Mouse (Mus musculus) frontal cortex, postnatal 36 days (tissue): ENCODE results near the gene Rhd.
A peak's percentile ranks its signal among the peaks of the same experiment; 100 is the strongest.

Experiments
- DNase-seq, 2 experiments: peaks; one replicate each; pipeline ENCODE4 v3.0.0; 2022; ENCODE audit warnings: low spot score in 2 of 2

Gene Rhd

DNA sequence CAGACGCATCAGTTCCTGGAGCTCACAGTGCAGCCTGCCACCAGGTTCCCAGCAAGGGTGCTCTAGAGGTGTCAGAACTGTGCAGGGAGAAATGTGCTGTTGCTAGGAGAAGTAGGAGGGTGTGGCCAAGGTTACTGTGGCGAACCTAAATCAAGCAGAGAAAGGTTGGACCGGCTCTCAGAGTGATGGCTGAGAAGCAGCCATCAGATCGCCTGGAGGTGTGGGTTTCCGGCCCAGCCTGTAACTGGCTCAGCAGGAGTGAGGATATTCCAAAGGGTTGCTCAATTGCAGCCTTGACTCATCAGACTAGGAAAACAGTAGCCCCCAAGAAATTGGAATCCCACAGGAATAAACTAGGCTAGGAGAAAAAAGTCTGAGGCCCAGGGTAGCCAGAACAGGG, 7.8 kb upstream of the Rhd start:
- DNase-seq, result no peak

DNA sequence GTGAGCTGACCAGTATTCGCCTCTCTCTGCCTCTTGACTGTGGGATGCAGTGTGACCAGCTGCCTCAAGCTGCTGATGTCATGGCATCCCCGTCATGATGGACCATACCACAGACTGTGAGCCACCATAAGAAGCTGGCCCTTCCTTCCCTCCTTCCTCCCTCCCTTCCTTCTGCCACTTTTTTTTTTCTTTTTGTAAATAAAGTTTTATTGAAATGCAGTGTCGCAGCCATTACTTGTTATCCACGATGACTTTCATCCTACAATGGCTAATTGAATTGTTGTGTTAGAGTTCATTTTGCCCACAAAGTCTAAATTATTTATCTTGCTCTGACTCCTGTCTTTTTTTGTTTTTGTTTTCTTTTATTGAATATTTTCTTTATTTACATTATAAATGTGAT, 5.8 kb upstream of the Rhd start:
- DNase-seq, result no peak

GRCm38 (mm10) chr4:134861884-134862283, 2.5 kb upstream of the Rhd start:
- no peak for DNase-seq

DNA sequence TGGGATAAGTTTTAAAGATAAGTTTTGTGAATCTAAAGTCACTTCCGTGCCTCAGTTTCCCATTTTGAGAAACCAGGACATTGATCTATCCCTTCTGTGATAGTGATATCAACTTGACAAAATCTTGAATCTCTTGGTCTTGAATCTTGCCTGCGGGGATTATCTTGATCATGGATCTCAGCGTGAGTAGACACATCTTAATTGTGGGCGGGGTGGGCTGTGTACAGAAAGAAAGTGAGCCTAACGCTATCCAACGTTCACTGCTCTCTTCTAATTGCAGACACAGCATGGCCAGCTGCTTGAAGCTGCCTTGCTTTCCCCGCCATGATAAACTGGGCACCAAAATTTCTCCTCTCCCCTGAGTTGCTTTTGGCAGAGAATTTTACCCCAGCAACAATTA, 1.3 kb upstream of the Rhd start:
- DNase-seq, result no peak

- no peak for DNase-seq
Measured at GRCm38 (mm10) chr4:134865340-134865739, 1.0 kb downstream of the Rhd start.

DNA sequence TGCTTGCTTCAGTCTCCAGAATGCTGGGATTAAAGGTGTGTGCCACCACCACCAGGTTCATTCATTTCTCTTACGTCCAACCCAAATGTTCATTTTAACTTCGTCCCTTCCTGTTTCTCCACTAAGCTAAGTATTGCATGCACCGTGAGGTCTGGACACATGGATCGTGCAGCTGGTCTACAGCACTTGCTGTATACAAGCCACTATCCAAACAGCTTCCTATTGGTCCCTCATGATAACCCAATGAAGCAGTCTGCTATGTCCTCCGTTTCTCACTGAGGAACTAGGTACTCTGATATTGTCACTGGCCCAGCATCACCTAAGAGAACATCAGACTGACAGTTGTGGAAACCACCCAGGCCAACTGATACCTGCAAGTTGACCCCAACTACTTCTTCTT, 1.5 kb downstream of the Rhd start:
- DNase-seq, result no peak

DNA sequence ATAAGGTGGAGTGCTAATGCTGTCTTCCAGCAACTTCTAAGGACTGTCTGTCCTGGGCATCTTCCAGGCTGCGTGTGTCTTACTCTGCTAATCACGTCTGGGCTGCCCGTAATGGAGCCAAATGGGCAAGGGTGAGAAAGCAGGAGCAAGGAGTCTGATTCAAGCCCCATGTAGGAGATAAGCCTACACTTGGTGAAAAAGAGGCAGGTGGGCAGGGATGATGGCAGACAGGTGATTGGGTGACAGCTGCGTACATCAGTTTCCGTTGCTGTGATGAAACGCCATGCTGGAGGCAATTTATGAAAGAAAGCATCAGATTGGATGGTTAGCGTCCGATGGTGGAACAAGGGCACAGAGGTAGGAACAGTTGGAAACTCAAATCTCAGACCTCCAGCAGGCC, 2.9 kb downstream of the Rhd start:
- DNase-seq, result no peak

DNA sequence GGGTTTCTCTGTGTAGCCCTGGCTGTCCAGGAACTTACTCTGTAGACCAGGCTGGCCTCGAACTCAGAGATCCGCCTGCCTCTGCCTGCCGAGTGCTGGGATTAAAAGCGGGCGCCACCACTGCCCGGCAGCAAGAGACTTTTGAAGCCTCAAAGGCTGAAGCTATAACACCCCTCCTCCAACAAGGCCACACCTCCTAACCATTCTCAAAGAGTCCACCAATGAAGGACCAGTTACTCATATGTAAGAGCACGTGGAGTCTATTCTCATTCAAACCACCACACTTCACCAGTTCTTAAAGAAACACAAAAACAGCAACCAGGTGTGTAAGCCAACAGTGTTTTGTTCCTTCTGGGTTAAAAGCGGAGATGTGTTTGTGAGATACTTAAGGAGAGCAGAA, 3.3 kb downstream of the Rhd start:
- DNase-seq, result no peak

- DNase-seq, result no peak
Measured at GRCm38 (mm10) chr4:134868065-134868464, 3.7 kb downstream of the Rhd start.

- no peak for DNase-seq
Measured at GRCm38 (mm10) chr4:134868490-134868889, 4.2 kb downstream of the Rhd start.

DNA sequence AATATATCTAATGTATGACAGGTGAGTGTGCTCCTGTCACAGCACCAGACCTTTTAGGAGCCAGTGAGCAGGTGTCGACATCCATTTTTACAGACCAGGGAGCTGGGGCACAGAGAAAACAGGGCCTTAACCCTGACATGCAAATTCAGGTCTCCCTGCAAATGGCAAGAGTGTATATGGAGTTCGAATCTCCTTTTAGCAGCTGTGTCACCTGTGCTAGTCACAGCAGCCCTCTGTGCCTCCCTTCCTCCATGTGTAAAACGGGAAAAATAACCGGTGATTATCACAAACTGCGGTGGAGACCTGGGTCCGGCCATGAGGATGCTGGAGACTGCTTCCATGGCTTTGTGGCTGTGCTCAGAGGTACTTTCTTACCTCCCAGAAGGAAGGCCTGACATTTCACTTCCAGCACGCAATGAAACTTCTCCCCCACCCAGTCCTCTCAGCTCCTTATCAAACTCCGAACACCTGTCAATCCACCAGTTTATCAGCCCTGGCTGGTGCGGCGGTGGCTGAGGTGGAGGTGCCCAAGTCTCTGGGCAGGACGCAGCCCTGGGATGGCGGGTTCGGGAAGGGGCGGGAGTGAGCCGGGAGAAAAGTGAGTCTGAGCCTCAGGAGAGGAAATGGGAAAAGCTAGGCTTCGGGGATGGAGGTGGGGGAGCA, 4.9 kb downstream of the Rhd start:
- no peak for DNase-seq

DNA sequence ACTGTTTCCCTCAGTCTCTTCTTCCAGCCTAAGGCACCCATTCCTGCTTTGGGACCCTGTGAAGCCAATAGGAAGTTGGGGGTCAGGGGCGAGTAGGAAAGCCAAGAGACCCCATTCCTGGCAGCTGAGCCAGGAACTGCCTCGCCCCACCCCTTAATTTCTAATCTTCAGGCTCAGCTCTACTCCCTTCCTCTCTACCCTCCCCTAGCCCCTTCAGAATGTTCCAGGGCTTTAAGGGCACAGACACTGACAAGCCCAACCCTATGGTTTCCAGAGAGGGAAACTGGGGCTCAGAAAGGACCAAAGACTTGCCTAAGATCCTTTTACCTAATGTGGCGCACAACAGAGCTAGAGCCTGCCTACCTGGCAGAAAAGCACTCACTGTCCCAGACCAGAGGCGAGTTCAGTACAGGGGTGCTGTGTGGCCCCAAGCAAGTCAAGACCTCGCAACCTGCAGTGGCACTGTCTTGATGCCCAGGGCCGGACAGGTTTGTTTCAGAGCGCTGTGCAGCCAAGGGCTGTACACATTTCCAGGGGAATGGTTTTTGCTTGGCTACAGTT, 5.6 kb downstream of the Rhd start:
- no peak for DNase-seq

GRCm38 (mm10) chr4:134871477-134871876, 7.1 kb downstream of the Rhd start:
- no peak for DNase-seq

DNA sequence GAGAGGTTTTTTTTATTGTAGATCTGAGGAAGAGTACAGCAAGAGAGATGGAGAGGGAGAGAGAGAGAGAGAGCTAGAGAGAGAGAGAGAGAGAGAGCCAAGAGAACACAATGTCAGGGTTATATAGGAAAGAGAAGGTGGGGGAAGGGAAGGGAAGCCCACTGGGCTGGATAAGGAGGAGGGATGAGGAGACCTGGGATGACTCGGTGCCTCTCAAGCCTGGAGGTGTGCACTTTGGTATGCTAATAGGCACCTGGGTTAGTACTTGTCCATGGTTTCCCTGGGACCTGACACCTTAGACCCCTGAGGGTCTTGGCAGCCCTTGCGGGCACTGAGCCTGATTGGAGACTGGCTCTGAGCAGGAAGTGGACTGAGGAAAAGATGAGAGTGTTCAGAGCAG, 7.6 kb downstream of the Rhd start:
- DNase-seq, result no peak

- DNase-seq, result no peak
Measured at GRCm38 (mm10) chr4:134876171-134876570, 11.8 kb downstream of the Rhd start.

- DNase-seq, result peak; percentile 64 to 66
Measured at GRCm38 (mm10) chr4:134879410-134879981, 15.2 kb downstream of the Rhd start.

DNA sequence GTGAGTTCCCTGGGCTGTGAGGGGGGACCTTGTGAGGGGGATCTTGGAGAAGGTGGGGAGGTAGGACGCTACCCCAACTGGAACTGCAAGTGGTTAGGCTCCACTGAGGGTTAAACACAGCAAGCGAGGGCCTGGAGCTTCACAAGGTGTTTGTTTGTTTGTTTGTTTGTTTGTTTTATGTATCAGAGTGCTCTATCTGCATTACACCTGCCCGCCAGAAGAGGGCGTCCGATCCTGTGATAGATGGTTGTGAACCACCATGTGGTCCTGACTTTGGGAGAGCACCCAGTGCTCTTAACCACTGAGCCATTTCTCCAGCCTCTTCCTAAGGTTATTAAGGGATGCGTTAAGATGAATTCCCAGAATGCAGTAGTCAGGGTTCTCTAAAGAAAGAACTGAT, 15.7 kb downstream of the Rhd start:
- DNase-seq, result no peak

GRCm38 (mm10) chr4:134883266-134883665, 18.9 kb downstream of the Rhd start:
- DNase-seq, result no peak

DNA sequence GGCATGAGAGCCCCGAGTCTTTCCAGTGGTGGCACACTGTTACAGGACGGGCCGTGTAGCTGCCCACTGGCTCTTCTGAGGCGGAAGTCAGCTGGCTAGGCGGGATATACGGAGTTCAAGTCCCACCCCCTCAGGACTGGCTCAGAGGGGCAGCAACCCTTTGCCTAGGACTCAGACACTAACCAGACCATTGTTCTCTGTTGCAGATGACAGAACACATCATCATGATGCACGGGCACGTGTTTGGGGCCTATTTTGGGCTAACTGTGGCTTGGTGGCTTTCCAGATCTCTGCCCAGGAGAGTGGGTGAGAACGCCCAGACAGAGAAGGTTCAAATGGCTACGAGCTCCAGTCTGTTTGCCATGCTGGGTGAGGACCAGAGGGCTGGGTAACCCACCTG, 19.5 kb downstream of the Rhd start:
- DNase-seq, result peak in 1 of 2 experiments; percentile 5

GRCm38 (mm10) chr4:134884364-134884763, 20.0 kb downstream of the Rhd start:
- DNase-seq, result no peak

- peak; percentile 40 to 66 for DNase-seq
Measured at GRCm38 (mm10) chr4:134892096-134892495, 27.8 kb downstream of the Rhd start.

DNA sequence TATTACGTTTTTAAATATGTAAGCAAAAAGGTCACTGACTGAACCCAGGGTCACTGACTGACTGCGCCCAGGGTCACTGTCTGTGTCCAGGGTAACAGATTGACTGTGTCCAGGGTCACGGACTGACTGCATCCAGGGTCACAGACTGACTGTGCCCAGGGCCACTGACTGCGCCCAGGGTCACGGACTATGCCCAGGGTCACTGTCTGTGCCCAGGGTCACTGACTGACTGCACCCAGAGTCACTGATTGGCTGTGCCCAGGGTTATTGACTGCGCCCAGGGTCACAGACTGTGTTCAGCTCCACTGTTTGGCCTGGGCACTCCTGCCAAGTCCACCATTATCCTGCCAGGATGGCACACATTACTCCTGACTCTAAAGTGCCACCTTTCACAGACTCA, 32.9 kb downstream of the Rhd start:
- DNase-seq, result no peak

- DNase-seq, result no peak
Measured at GRCm38 (mm10) chr4:134901126-134901525, 36.8 kb downstream of the Rhd start.

- DNase-seq, result no peak
Measured at GRCm38 (mm10) chr4:134903046-134903445, 38.7 kb downstream of the Rhd start.
